Mouse (Mus musculus) ovary, postnatal 36 days (tissue): Measurements from ENCODE around the gene Eps15.

Experiments
- DNase-seq: peaks from one replicate; pipeline ENCODE4 v3.0.0; 2022; ENCODE audit warnings: low spot score, mixed read lengths

Gene Eps15

GRCm38 (mm10) chr4:109279689-109280458 is at the start of gene Eps15:
Gene Eps15 (plus strand): TSS chr4:109280268.
- peak; percentile 95 for DNase-seq

GRCm38 (mm10) chr4:109234185-109234584 is 45.9 kb upstream of the Eps15 start, which contains the start of gene Calr4:
Gene Calr4 (plus strand): TSS chr4:109234485.
- DNase-seq, result no peak

- no peak for DNase-seq
These were observed 45.2 kb upstream of the Eps15 start for GRCm38 (mm10) chr4:109234806-109235350.

GRCm38 (mm10) chr4:109236186-109236879 is 43.7 kb upstream of the Eps15 start:
- DNase-seq, result no peak

GRCm38 (mm10) chr4:109238428-109239268 is 41.4 kb upstream of the Eps15 start:
- no peak for DNase-seq

- DNase-seq, result no peak
These were observed 38.8 kb upstream of the Eps15 start for GRCm38 (mm10) chr4:109241221-109241620.

GRCm38 (mm10) chr4:109241934-109242333 is 38.1 kb upstream of the Eps15 start:
- DNase-seq, result no peak

- DNase-seq, result no peak
These were observed 35.6 kb upstream of the Eps15 start for GRCm38 (mm10) chr4:109244506-109244905.

- no peak for DNase-seq
These were observed 35.0 kb upstream of the Eps15 start for GRCm38 (mm10) chr4:109245016-109245620.

GRCm38 (mm10) chr4:109251605-109252004 is 28.5 kb upstream of the Eps15 start:
- peak; percentile 28 for DNase-seq

GRCm38 (mm10) chr4:109252199-109252598 is 27.9 kb upstream of the Eps15 start:
- no peak for DNase-seq

GRCm38 (mm10) chr4:109253664-109254151 is 26.4 kb upstream of the Eps15 start:
- no peak for DNase-seq

- DNase-seq, result no peak
These were observed 25.6 kb upstream of the Eps15 start for GRCm38 (mm10) chr4:109254511-109254910.

- DNase-seq, result no peak
These were observed 24.7 kb upstream of the Eps15 start for GRCm38 (mm10) chr4:109255321-109255720.

GRCm38 (mm10) chr4:109255727-109256417 is 24.2 kb upstream of the Eps15 start:
- DNase-seq, result no peak

- DNase-seq, result no peak
These were observed 23.3 kb upstream of the Eps15 start for GRCm38 (mm10) chr4:109256791-109257190.

GRCm38 (mm10) chr4:109257639-109258038 is 22.4 kb upstream of the Eps15 start:
- DNase-seq, result no peak

GRCm38 (mm10) chr4:109262068-109262467 is 18.0 kb upstream of the Eps15 start:
- DNase-seq, result no peak

- DNase-seq, result no peak
These were observed 14.0 kb upstream of the Eps15 start for GRCm38 (mm10) chr4:109266056-109266455.

- no peak for DNase-seq
These were observed 13.3 kb upstream of the Eps15 start for GRCm38 (mm10) chr4:109266744-109267143.

GRCm38 (mm10) chr4:109267452-109267851 is 12.6 kb upstream of the Eps15 start:
- no peak for DNase-seq
